Mouse (Mus musculus): Measurements from ENCODE around the gene Arap2. TPM values are rescaled to one million over a fixed set of nuclear protein-coding genes. Genes with fewer than 3 reads are reported as not detected.

The Arap2 gene
- polyA plus RNA-seq, 1 experiment from 2014 or later, result 4.1 TPM

GRCm38 (mm10) chr5:62581699-62582098 is 184.3 kb downstream of the Arap2 start:
- Histone ChIP-seq H3K4me3 (no peak overlapping the region), H3K4me1 (replicated peaks) (no peaks in the 10 kb centered on the region), H3K36me3 (no peaks in the 10 kb centered on the region), H3K9me3 (no peaks in the 10 kb centered on the region), H3K27ac (no peak overlapping the region), H3K27me3 (no peaks in the 10 kb centered on the region), H3K9ac (no peak overlapping the region), H3K4me2 (no peak overlapping the region)
- WGBS, result 67% methylated on average over 3 of the region's 3 CpGs
- ATAC-seq (ENCODE audit: low FRiP score), result no peak

GRCm38 (mm10) chr5:62574336-62574844 is 191.6 kb downstream of the Arap2 start:
- 94% methylated on average over 3 of the region's 3 CpGs for WGBS

More at GRCm38 (mm10) chr5:62574336-62574844, 191.6 kb downstream of the Arap2 start:
- Histone ChIP-seq H3K4me1 (replicated peaks) (no peaks in the 10 kb centered on the region), H3K4me2 (no peak overlapping the region), H3K9ac (no peak overlapping the region), H3K27ac (no peak overlapping the region), H3K27me3 (no peaks in the 10 kb centered on the region), H3K9me3 (no peaks in the 10 kb centered on the region), H3K4me3 (no peak overlapping the region), H3K36me3 (no peaks in the 10 kb centered on the region)
- no peak for ATAC-seq (ENCODE audit: low FRiP score)

Other genes with a start within 250 kb of the Arap2 start
- gene Dthd1, start 47.7 kb upstream of the Arap2 start, polyA plus RNA-seq (2015; fragmentation: Nextera tagmentation; extraction: Ambion mirVana), result not detected in 2 replicates

Data from hindbrain, embryonic 13.5 days (tissue).